Comparison of ENCODE assay signal across 26 mouse cellular contexts in genomic region chr2:48407876-48408275, GRCm38 (mm10).
A peak's percentile ranks its signal among the peaks of the same experiment; 100 is the strongest.
DNase-seq lines count a peak whose midpoint lies in the region; ATAC-seq lines count a peak whose summit lies in the region.
"Had no signal": no experiment of that assay in that cellular context is flagged by ENCODE, and none has a peak within 500 bp of the region (broad histone marks: within the 10 kb centered on the region; RNA-seq: fewer than 3 reads in every experiment).

No protein-coding gene starts in this region.

- no peaks in the 10 kb centered on the region for H3K4me1 ChIP-seq in heart, embryonic 12.5 days (replicated peaks)
- H3K4me1 ChIP-seq: embryonic facial prominence, embryonic 12.5 days; heart, embryonic 10.5 days; kidney, embryonic 15.5 days; limb, embryonic 10.5 days; megakaryocyte, embryonic 14.5 days; neural tube, embryonic 13.5 days had no signal

- no peaks in the 10 kb centered on the region for H3K36me3 ChIP-seq in heart, embryonic 12.5 days
- H3K36me3 ChIP-seq: embryonic facial prominence, embryonic 12.5 days; heart, embryonic 10.5 days; kidney, embryonic 15.5 days; limb, embryonic 10.5 days; neural tube, embryonic 13.5 days had no signal

- DNase-seq in cerebellum, adult 11-12 months, result peak; percentile 4
- DNase-seq in cerebellum, adult 8-10 months, result no peak
- peak; percentile 17 to 26 for DNase-seq in heart, postnatal 14 days
- peak; percentile 30 to 43 for DNase-seq in cerebellum, postnatal 14 days
- peak; percentile 40 for DNase-seq in gastrocnemius, postnatal 25 days
- no peak for DNase-seq in c-Kit-positive CD71-positive TER-119-positive erythroid progenitor cells, embryonic 14.5 days (ENCODE audit: low spot score)
- no peak for DNase-seq in right cerebral cortex, postnatal 4 days
- DNase-seq: adrenal gland, postnatal 10 days; liver, postnatal 0 days; lung, postnatal 14 days; midbrain, embryonic 14.5 days; right cerebral cortex, postnatal 25 days had no signal

- H3K4me3 ChIP-seq in heart, embryonic 12.5 days, result no peak overlapping the region
- H3K4me3 ChIP-seq: embryonic facial prominence, embryonic 12.5 days; erythroblast, embryonic 14.5 days; forebrain, embryonic 13.5 days; heart, embryonic 10.5 days; kidney, embryonic 15.5 days; limb, embryonic 10.5 days; megakaryocyte, embryonic 14.5 days; neural tube, embryonic 13.5 days had no signal

- no peak overlapping the region for H3K9ac ChIP-seq in heart, embryonic 12.5 days
- H3K9ac ChIP-seq: embryonic facial prominence, embryonic 12.5 days; forebrain, embryonic 13.5 days; kidney, embryonic 15.5 days; liver, postnatal 0 days; neural tube, embryonic 13.5 days had no signal

- H3K27me3 ChIP-seq in heart, embryonic 12.5 days (replicated peaks), result no peaks in the 10 kb centered on the region
- H3K27me3 ChIP-seq: embryonic facial prominence, embryonic 12.5 days; forebrain, embryonic 13.5 days; kidney, embryonic 15.5 days; megakaryocyte, embryonic 14.5 days; neural tube, embryonic 13.5 days; Patski had no signal

- H3K27ac ChIP-seq in heart, embryonic 12.5 days (ENCODE audit: poor library complexity, severe bottlenecking), result no peak overlapping the region
- H3K27ac ChIP-seq: embryonic facial prominence, embryonic 12.5 days; forebrain, embryonic 13.5 days; heart, embryonic 10.5 days; kidney, embryonic 15.5 days; limb, embryonic 10.5 days; neural tube, embryonic 13.5 days; stomach, postnatal 0 days had no signal

- H3K4me2 ChIP-seq in heart, embryonic 12.5 days, result no peak overlapping the region
- H3K4me2 ChIP-seq: embryonic facial prominence, embryonic 12.5 days; forebrain, embryonic 13.5 days; kidney, embryonic 15.5 days; neural tube, embryonic 13.5 days had no signal

- H3K9me3 ChIP-seq in heart, embryonic 12.5 days (replicated peaks), result no peaks in the 10 kb centered on the region
- H3K9me3 ChIP-seq: embryonic facial prominence, embryonic 12.5 days; forebrain, embryonic 13.5 days; heart, embryonic 10.5 days; kidney, embryonic 15.5 days; limb, embryonic 10.5 days; neural tube, embryonic 13.5 days had no signal

- ATAC-seq in heart, embryonic 12.5 days (ENCODE audit: insufficient number of reproducible peaks, low FRiP score), result no peak
- ATAC-seq: CD4-positive, CD25-positive, alpha-beta regulatory T cell, adult 4 months; forebrain, embryonic 13.5 days; hindbrain, embryonic 16.5 days; intestine, embryonic 16.5 days; liver, postnatal 0 days; Patski had no signal

- intact Hi-C loops in heart, postnatal 14 days (cut with DNase I), result loop anchor here (10.0 kb wide), 1 partner anchor 407 kb away; the partner anchor contains the start of gene Acvr2a

- WGBS in heart, embryonic 12.5 days, result 87% methylated on average over 5 of the region's 5 CpGs

Comparison
In these comparisons a context has a peak if more than half of its experiments do, and no peak if none do; other contexts are left out.
1. DNase-seq: peak in cerebellum, adult 11-12 months (single experiment), heart, postnatal 14 days (2 of 2), cerebellum, postnatal 14 days (2 of 2) and gastrocnemius, postnatal 25 days (single experiment); none in cerebellum, adult 8-10 months (single experiment), c-Kit-positive CD71-positive TER-119-positive erythroid progenitor cells, embryonic 14.5 days (single experiment) and right cerebral cortex, postnatal 4 days (single experiment).